Mouse (Mus musculus) olfactory bulb, adult 2 months (tissue): ENCODE measurements around the gene Prdm10.

Experiments used
- CTCF ChIP-seq: fragments of 200-500 bp; IDR thresholded peaks from 2 replicates; pipeline ENCODE4 v1.5.1; 2012; ENCODE audit warnings: low read depth, mild to moderate bottlenecking, low read length, moderate library complexity; ENCODE audit not compliant: insufficient read depth
- POLR2A ChIP-seq: fragments of 200-500 bp; IDR thresholded peaks from 2 replicates; pipeline ENCODE4 v1.6.1; 2012; ENCODE audit warnings: mild to moderate bottlenecking, low read depth, low read length, moderate library complexity; ENCODE audit not compliant: insufficient read depth

- no peak for TF ChIP-seq CTCF
- no peak for TF ChIP-seq POLR2A
These were observed 44.8 kb upstream of the Prdm10 start for GRCm38 (mm10) chr9:31235489-31235888.
